Mouse (Mus musculus): ENCODE data around the gene Zfp28. TPM values are rescaled to one million over a fixed set of nuclear protein-coding genes. Genes with fewer than 3 reads are reported as not detected.
"Not testable (repeated sequence)": the region's sequence is repeated elsewhere in the genome, so short reads cannot be mapped to it uniquely, and the experiment has no call there.

Gene Zfp28
- total RNA-seq, 1 experiment: 5.6 TPM

DNA sequence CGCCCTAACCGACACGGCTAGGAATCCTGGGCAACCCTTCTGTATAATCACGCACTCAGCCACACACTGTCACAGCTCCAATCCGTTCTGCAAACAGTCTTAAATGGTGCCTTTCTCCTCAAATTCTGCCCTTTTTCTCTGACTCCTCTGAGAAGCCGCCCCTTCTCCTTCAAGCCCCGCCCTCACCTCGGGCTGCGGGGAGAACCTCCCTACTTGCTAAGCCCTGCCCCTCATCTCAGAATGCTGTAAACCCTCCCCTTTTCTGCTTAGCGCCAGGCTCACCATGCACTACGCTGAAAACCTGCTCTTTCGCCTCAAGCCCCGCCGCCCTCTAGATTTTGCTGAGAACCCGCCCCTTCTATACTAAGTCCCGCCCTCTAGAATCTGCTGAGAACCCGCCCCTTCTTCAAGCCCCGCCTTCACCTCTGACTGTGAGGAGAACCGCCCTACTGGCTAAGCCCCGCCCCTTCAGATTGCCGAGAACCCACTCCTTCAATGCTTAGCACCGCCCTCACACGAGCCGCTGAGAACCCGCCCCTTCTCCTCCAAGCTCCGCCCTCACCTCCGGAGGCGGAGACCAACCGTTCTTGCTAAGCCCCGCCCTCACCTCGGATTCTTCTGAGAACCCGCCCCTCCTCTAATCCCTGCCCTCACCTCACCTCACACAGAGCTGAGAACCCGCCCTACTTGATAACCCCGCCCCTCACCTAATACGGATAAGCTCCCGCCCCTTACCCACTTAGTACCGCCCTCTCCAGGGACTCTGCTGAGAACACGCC, 20.6 kb upstream of the Zfp28 start:
- peaks cover 2 to 6% of the 10 kb centered on the region in 2 experiments; a peak in 2 of 4 replicates for H3K4me1 ChIP-seq (ENCODE audit: control insufficient read depth in 2 of 2, insufficient read depth in 2 of 2, low read length in 2 of 2, poor library complexity in 1 of 2)
- peak; percentile 99 for DNase-seq (ENCODE audit: low read depth, low spot score)
- no peaks in the 10 kb centered on the region for H3K36me3 ChIP-seq (ENCODE audit: control insufficient read depth, insufficient read depth, low read length, poor library complexity, severe bottlenecking)
- no peaks in the 10 kb centered on the region for H3K9me3 ChIP-seq (ENCODE audit: control insufficient read depth, insufficient read depth, low read depth, low read length)
- in situ Hi-C loops (cut with MboI; ENCODE audit: low sequenced_read_pairs in 2 of 2, unreplicated experiment in 2 of 2): no loop called here
- peak overlapping the region; percentile 83 to 100 for H3K4me3 ChIP-seq (ENCODE audit: insufficient read depth in 1 of 2, low read depth in 1 of 2, low read length in 2 of 2, poor library complexity in 1 of 2, severe bottlenecking in 1 of 2)
- TF ChIP-seq ZC3H11A (IDR thresholded peaks at IDR 0.05; ENCODE audit: borderline replicate concordance, low read depth, low read length) (no peak), ZNF384 (IDR thresholded peaks at IDR 0.05; ENCODE audit: low read depth, low read length) (no peak), MAFK (IDR thresholded peaks at IDR 0.05; ENCODE audit: insufficient read depth, low read depth, low read length) (no peak), CHD2 (IDR thresholded peaks at IDR 0.05; ENCODE audit: low read depth, low read length) (no peak), HCFC1 (IDR thresholded peaks at IDR 0.05; ENCODE audit: borderline replicate concordance, insufficient read depth, low read length) (no peak)
- H3K9ac ChIP-seq (ENCODE audit: insufficient read depth, low read depth, low read length, poor library complexity, severe bottlenecking): peak overlapping the region; percentile 58
- peak overlapping the region; percentile 68; the same call in 1 of the 2 replicates for H3K27ac ChIP-seq (ENCODE audit: insufficient read depth, low read depth, low read length, poor library complexity, severe bottlenecking)

DNA sequence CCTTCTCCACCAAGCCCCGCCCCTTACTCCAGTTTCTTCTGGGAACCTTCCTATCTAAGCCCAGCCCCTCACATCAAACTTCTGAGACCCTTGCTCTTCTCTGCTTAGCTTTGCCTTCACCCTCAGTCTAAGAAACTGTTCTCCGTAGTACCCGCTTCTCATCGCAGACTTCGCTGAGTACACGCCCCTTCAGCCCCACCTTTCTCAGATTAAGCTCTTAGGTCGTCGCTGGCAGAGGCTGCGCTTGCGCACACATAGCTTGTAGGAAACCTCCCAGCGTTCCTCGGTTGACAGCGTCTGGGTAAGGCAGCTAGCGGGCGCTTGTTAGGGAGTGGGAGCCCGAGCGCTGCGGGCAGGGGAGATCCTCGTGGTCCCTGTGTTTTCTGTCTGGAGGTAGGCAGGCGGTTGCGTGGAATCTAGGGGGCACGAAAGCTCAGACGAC, 20.0 kb upstream of the Zfp28 start, which contains the start of gene Zfp78:
Zfp78 (plus strand) TSS at position 234 of the 442 bp plus-strand sequence.
- peak within 1 kb of the TSS; percentile 88 for H3K9ac ChIP-seq (ENCODE audit: insufficient read depth, low read depth, low read length, poor library complexity, severe bottlenecking)
- peak within 1 kb of the TSS; percentile 68 for H3K27ac ChIP-seq (ENCODE audit: insufficient read depth, low read depth, low read length, poor library complexity, severe bottlenecking)
- in situ Hi-C loops (cut with MboI; ENCODE audit: low sequenced_read_pairs in 2 of 2, unreplicated experiment in 2 of 2): no loop called here
- peaks cover 2 to 6% of the 10 kb centered on the region in 2 experiments; a peak in 2 of 4 replicates for H3K4me1 ChIP-seq (ENCODE audit: control insufficient read depth in 2 of 2, insufficient read depth in 2 of 2, low read length in 2 of 2, poor library complexity in 1 of 2)
- TF ChIP-seq ZC3H11A (IDR thresholded peaks at IDR 0.05; ENCODE audit: borderline replicate concordance, low read depth, low read length): no peak
- TF ChIP-seq HCFC1 (IDR thresholded peaks at IDR 0.05; ENCODE audit: borderline replicate concordance, insufficient read depth, low read length): peak; percentile 46; the same call in 1 of the 2 replicates
- TF ChIP-seq CHD2 (IDR thresholded peaks at IDR 0.05; ENCODE audit: low read depth, low read length): no peak
- TF ChIP-seq MAFK (IDR thresholded peaks at IDR 0.05; ENCODE audit: insufficient read depth, low read depth, low read length): no peak
- TF ChIP-seq ZNF384 (IDR thresholded peaks at IDR 0.05; ENCODE audit: low read depth, low read length): no peak
- peak within 1 kb of the TSS; percentile 83 to 100 for H3K4me3 ChIP-seq (ENCODE audit: insufficient read depth in 1 of 2, low read depth in 1 of 2, low read length in 2 of 2, poor library complexity in 1 of 2, severe bottlenecking in 1 of 2)
- H3K9me3 ChIP-seq (ENCODE audit: control insufficient read depth, insufficient read depth, low read depth, low read length): no peaks in the 10 kb centered on the region
- no peak for DNase-seq (ENCODE audit: low read depth, low spot score)
- no peaks in the 10 kb centered on the region for H3K36me3 ChIP-seq (ENCODE audit: control insufficient read depth, insufficient read depth, low read length, poor library complexity, severe bottlenecking)

- H3K9me3 ChIP-seq (ENCODE audit: control insufficient read depth, insufficient read depth, low read depth, low read length): no peaks in the 10 kb centered on the region
- DNase-seq (ENCODE audit: low read depth, low spot score): no peak
- H3K27ac ChIP-seq (ENCODE audit: insufficient read depth, low read depth, low read length, poor library complexity, severe bottlenecking): no peak overlapping the region
- no peak overlapping the region for H3K4me3 ChIP-seq (ENCODE audit: insufficient read depth in 1 of 2, low read depth in 1 of 2, low read length in 2 of 2, poor library complexity in 1 of 2, severe bottlenecking in 1 of 2)
- peaks cover 2 to 9% of the 10 kb centered on the region in 2 experiments; a peak in 2 of 4 replicates for H3K4me1 ChIP-seq (ENCODE audit: control insufficient read depth in 2 of 2, insufficient read depth in 2 of 2, low read length in 2 of 2, poor library complexity in 1 of 2)
- in situ Hi-C loops (cut with MboI; ENCODE audit: low sequenced_read_pairs in 2 of 2, unreplicated experiment in 2 of 2): no loop called here
- peak; percentile 68; the same call in 1 of the 2 replicates for TF ChIP-seq MAFK (IDR thresholded peaks at IDR 0.05; ENCODE audit: insufficient read depth, low read depth, low read length)
- no peak for TF ChIP-seq CHD2 (IDR thresholded peaks at IDR 0.05; ENCODE audit: low read depth, low read length)
- H3K9ac ChIP-seq (ENCODE audit: insufficient read depth, low read depth, low read length, poor library complexity, severe bottlenecking): no peak overlapping the region
- H3K36me3 ChIP-seq (ENCODE audit: control insufficient read depth, insufficient read depth, low read length, poor library complexity, severe bottlenecking): no peaks in the 10 kb centered on the region
Measured at GRCm38 (mm10) chr7:6364761-6365160, 18.3 kb upstream of the Zfp28 start.

- DNase-seq (ENCODE audit: low read depth, low spot score): no peak
- Histone ChIP-seq H3K4me1 (ENCODE audit: control insufficient read depth in 2 of 2, insufficient read depth in 2 of 2, low read length in 2 of 2, poor library complexity in 1 of 2) (peaks cover 2 to 6% of the 10 kb centered on the region in 2 experiments; a peak in 2 of 4 replicates), H3K36me3 (ENCODE audit: control insufficient read depth, insufficient read depth, low read length, poor library complexity, severe bottlenecking) (no peaks in the 10 kb centered on the region), H3K4me3 (ENCODE audit: insufficient read depth in 1 of 2, low read depth in 1 of 2, low read length in 2 of 2, poor library complexity in 1 of 2, severe bottlenecking in 1 of 2) (no peak overlapping the region), H3K9me3 (ENCODE audit: control insufficient read depth, insufficient read depth, low read depth, low read length) (no peaks in the 10 kb centered on the region), H3K9ac (ENCODE audit: insufficient read depth, low read depth, low read length, poor library complexity, severe bottlenecking) (no peak overlapping the region), H3K27ac (ENCODE audit: insufficient read depth, low read depth, low read length, poor library complexity, severe bottlenecking) (no peak overlapping the region)
- TF ChIP-seq CHD2 (IDR thresholded peaks at IDR 0.05; ENCODE audit: low read depth, low read length) (no peak), MAFK (IDR thresholded peaks at IDR 0.05; ENCODE audit: insufficient read depth, low read depth, low read length) (no peak), ZNF384 (IDR thresholded peaks at IDR 0.05; ENCODE audit: low read depth, low read length) (no peak), ZC3H11A (IDR thresholded peaks at IDR 0.05; ENCODE audit: borderline replicate concordance, low read depth, low read length) (no peak), HCFC1 (IDR thresholded peaks at IDR 0.05; ENCODE audit: borderline replicate concordance, insufficient read depth, low read length) (no peak)
- in situ Hi-C loops (cut with MboI; ENCODE audit: low sequenced_read_pairs in 2 of 2, unreplicated experiment in 2 of 2): no loop called here
Measured at GRCm38 (mm10) chr7:6367185-6367584, 15.9 kb upstream of the Zfp28 start.

GRCm38 (mm10) chr7:6368146-6368545, 14.9 kb upstream of the Zfp28 start:
- in situ Hi-C loops (cut with MboI; ENCODE audit: low sequenced_read_pairs in 2 of 2, unreplicated experiment in 2 of 2); H3K9ac ChIP-seq (ENCODE audit: insufficient read depth, low read depth, low read length, poor library complexity, severe bottlenecking); DNase-seq (ENCODE audit: low read depth, low spot score); H3K36me3 ChIP-seq (ENCODE audit: control insufficient read depth, insufficient read depth, low read length, poor library complexity, severe bottlenecking); H3K4me3 ChIP-seq (ENCODE audit: insufficient read depth in 1 of 2, low read depth in 1 of 2, low read length in 2 of 2, poor library complexity in 1 of 2, severe bottlenecking in 1 of 2); H3K4me1 ChIP-seq (ENCODE audit: control insufficient read depth in 2 of 2, insufficient read depth in 2 of 2, low read length in 2 of 2, poor library complexity in 1 of 2); H3K27ac ChIP-seq (ENCODE audit: insufficient read depth, low read depth, low read length, poor library complexity, severe bottlenecking); H3K9me3 ChIP-seq (ENCODE audit: control insufficient read depth, insufficient read depth, low read depth, low read length): not testable (repeated sequence)

Measured in ES-E14 (cell line).